Mouse (Mus musculus): ENCODE measurements around the gene Ltc4s. TPM values are rescaled to one million over a fixed set of nuclear protein-coding genes. Genes with fewer than 3 reads are reported as not detected.

The Ltc4s gene
- 2.9 and 3.7 TPM in 2 replicates for polyA plus RNA-seq (2015; fragmentation: Nextera tagmentation; extraction: Ambion mirVana)

- peak within 1 kb of the TSS; percentile 61 for H3K4me3 ChIP-seq (replicated peaks)
- H3K4me2 ChIP-seq, result peak within 1 kb of the TSS; percentile 96
- H3K27ac ChIP-seq (replicated peaks), result no peak within 1 kb of the TSS
- 50% methylated on average over 10 of the region's 10 CpGs for WGBS
- H3K9ac ChIP-seq (replicated peaks), result no peak within 1 kb of the TSS
- H3K36me3 ChIP-seq, result peaks cover 17% of the 10 kb centered on the region
- peaks cover 20% of the 10 kb centered on the region for H3K4me1 ChIP-seq
- H3K27me3 ChIP-seq (replicated peaks), result peaks cover 28% of the 10 kb centered on the region; the same call in 1 of the 2 replicates
- ATAC-seq (ENCODE audit: low FRiP score), result no peak
- no peaks in the 10 kb centered on the region for H3K9me3 ChIP-seq (replicated peaks)
Observed at GRCm38 (mm10) chr11:50238324-50238723, at the start of gene Ltc4s. Gene Ltc4s, minus strand, starts transcription at chr11:50238616.

- Histone ChIP-seq H3K27ac (replicated peaks) (no peak overlapping the region), H3K4me2 (no peak overlapping the region), H3K9me3 (replicated peaks) (no peaks in the 10 kb centered on the region), H3K9ac (replicated peaks) (no peak overlapping the region), H3K36me3 (peaks cover 13% of the 10 kb centered on the region), H3K4me3 (replicated peaks) (no peak overlapping the region), H3K27me3 (replicated peaks) (no peaks in the 10 kb centered on the region), H3K4me1 (peaks cover 31% of the 10 kb centered on the region)
- 92% methylated on average over 1 of the region's 1 CpGs for WGBS
- no peak for ATAC-seq (ENCODE audit: low FRiP score)
Observed at GRCm38 (mm10) chr11:50286428-50286827, 48.0 kb upstream of the Ltc4s start.

- Histone ChIP-seq H3K4me2 (no peak overlapping the region), H3K27ac (replicated peaks) (no peak overlapping the region), H3K36me3 (peaks cover 13% of the 10 kb centered on the region), H3K9ac (replicated peaks) (no peak overlapping the region), H3K4me1 (peaks cover 28% of the 10 kb centered on the region), H3K4me3 (replicated peaks) (no peak overlapping the region), H3K27me3 (replicated peaks) (no peaks in the 10 kb centered on the region), H3K9me3 (replicated peaks) (no peaks in the 10 kb centered on the region)
- 92% methylated on average over 7 of the region's 7 CpGs for WGBS
- ATAC-seq (ENCODE audit: low FRiP score), result no peak
Observed at GRCm38 (mm10) chr11:50285696-50286095, 47.3 kb upstream of the Ltc4s start.

GRCm38 (mm10) chr11:50285263-50285662 is 46.8 kb upstream of the Ltc4s start:
- 94% methylated on average over 5 of the region's 5 CpGs for WGBS
- H3K27ac ChIP-seq (replicated peaks), result no peak overlapping the region
- no peak overlapping the region for H3K4me2 ChIP-seq
- no peaks in the 10 kb centered on the region for H3K27me3 ChIP-seq (replicated peaks)
- peaks cover 24% of the 10 kb centered on the region for H3K4me1 ChIP-seq
- H3K9me3 ChIP-seq (replicated peaks), result no peaks in the 10 kb centered on the region
- peaks cover 13% of the 10 kb centered on the region for H3K36me3 ChIP-seq
- ATAC-seq (ENCODE audit: low FRiP score), result no peak
- no peak overlapping the region for H3K9ac ChIP-seq (replicated peaks)
- no peak overlapping the region for H3K4me3 ChIP-seq (replicated peaks)

GRCm38 (mm10) chr11:50280053-50280452 is 41.6 kb upstream of the Ltc4s start:
- no peaks in the 10 kb centered on the region for H3K36me3 ChIP-seq
- H3K4me1 ChIP-seq, result no peaks in the 10 kb centered on the region; the same call in 1 of the 2 replicates
- no peaks in the 10 kb centered on the region for H3K9me3 ChIP-seq (replicated peaks)
- WGBS, result 82% methylated on average over 1 of the region's 1 CpGs
- H3K9ac ChIP-seq (replicated peaks), result no peak overlapping the region
- H3K27me3 ChIP-seq (replicated peaks), result no peaks in the 10 kb centered on the region
- ATAC-seq (ENCODE audit: low FRiP score), result no peak
- H3K27ac ChIP-seq (replicated peaks), result no peak overlapping the region
- H3K4me2 ChIP-seq, result no peak overlapping the region
- no peak overlapping the region for H3K4me3 ChIP-seq (replicated peaks)

GRCm38 (mm10) chr11:50279005-50279404 is 40.6 kb upstream of the Ltc4s start:
- 92% methylated on average over 4 of the region's 4 CpGs for WGBS
- Histone ChIP-seq H3K4me2 (no peak overlapping the region), H3K9ac (replicated peaks) (no peak overlapping the region), H3K27ac (replicated peaks) (no peak overlapping the region), H3K4me3 (replicated peaks) (no peak overlapping the region), H3K27me3 (replicated peaks) (no peaks in the 10 kb centered on the region), H3K36me3 (no peaks in the 10 kb centered on the region), H3K9me3 (replicated peaks) (no peaks in the 10 kb centered on the region), H3K4me1 (no peaks in the 10 kb centered on the region; the same call in 1 of the 2 replicates)
- ATAC-seq (ENCODE audit: low FRiP score), result no peak

GRCm38 (mm10) chr11:50277706-50278105 is 39.3 kb upstream of the Ltc4s start:
- Histone ChIP-seq H3K27me3 (replicated peaks) (no peaks in the 10 kb centered on the region), H3K36me3 (no peaks in the 10 kb centered on the region), H3K4me2 (no peak overlapping the region), H3K4me1 (peaks cover 3% of the 10 kb centered on the region; the same call in 1 of the 2 replicates), H3K27ac (replicated peaks) (no peak overlapping the region), H3K9ac (replicated peaks) (no peak overlapping the region), H3K9me3 (replicated peaks) (no peaks in the 10 kb centered on the region), H3K4me3 (replicated peaks) (no peak overlapping the region)
- WGBS, result 86% methylated on average over 6 of the region's 6 CpGs
- no peak for ATAC-seq (ENCODE audit: low FRiP score)

- Histone ChIP-seq H3K9ac (replicated peaks) (no peak overlapping the region), H3K9me3 (replicated peaks) (no peaks in the 10 kb centered on the region), H3K4me3 (replicated peaks) (no peak overlapping the region), H3K4me1 (peaks cover 4% of the 10 kb centered on the region; the same call in 1 of the 2 replicates), H3K27me3 (replicated peaks) (no peaks in the 10 kb centered on the region), H3K36me3 (no peaks in the 10 kb centered on the region), H3K27ac (replicated peaks) (no peak overlapping the region), H3K4me2 (no peak overlapping the region)
- ATAC-seq (ENCODE audit: low FRiP score), result no peak
Observed at GRCm38 (mm10) chr11:50277025-50277424, 38.6 kb upstream of the Ltc4s start.

- no peak for ATAC-seq (ENCODE audit: low FRiP score)
- 90% methylated on average over 5 of the region's 5 CpGs for WGBS
- peaks cover 4% of the 10 kb centered on the region; the same call in 1 of the 2 replicates for H3K4me1 ChIP-seq
Observed at GRCm38 (mm10) chr11:50275568-50276151, 37.2 kb upstream of the Ltc4s start.

GRCm38 (mm10) chr11:50275077-50275476 is 36.7 kb upstream of the Ltc4s start:
- ATAC-seq (ENCODE audit: low FRiP score), result no peak
- Histone ChIP-seq H3K9ac (replicated peaks) (no peak overlapping the region), H3K27me3 (replicated peaks) (no peaks in the 10 kb centered on the region), H3K4me2 (no peak overlapping the region), H3K27ac (replicated peaks) (no peak overlapping the region), H3K4me3 (replicated peaks) (no peak overlapping the region), H3K36me3 (no peaks in the 10 kb centered on the region), H3K9me3 (replicated peaks) (no peaks in the 10 kb centered on the region), H3K4me1 (peaks cover 4% of the 10 kb centered on the region; the same call in 1 of the 2 replicates)
- WGBS, result 85% methylated on average over 2 of the region's 2 CpGs

More at GRCm38 (mm10) chr11:50275568-50276151, 37.2 kb upstream of the Ltc4s start:
- Histone ChIP-seq H3K4me2 (no peak overlapping the region), H3K4me3 (replicated peaks) (no peak overlapping the region), H3K27ac (replicated peaks) (no peak overlapping the region), H3K27me3 (replicated peaks) (no peaks in the 10 kb centered on the region), H3K9ac (replicated peaks) (no peak overlapping the region), H3K36me3 (no peaks in the 10 kb centered on the region), H3K9me3 (replicated peaks) (no peaks in the 10 kb centered on the region)

GRCm38 (mm10) chr11:50272819-50273218 is 34.4 kb upstream of the Ltc4s start:
- 85% methylated on average over 2 of the region's 2 CpGs for WGBS
- ATAC-seq (ENCODE audit: low FRiP score), result no peak

GRCm38 (mm10) chr11:50269885-50270284 is 31.5 kb upstream of the Ltc4s start:
- ATAC-seq (ENCODE audit: low FRiP score), result no peak
- Histone ChIP-seq H3K9ac (replicated peaks) (no peak overlapping the region), H3K4me2 (no peak overlapping the region), H3K27me3 (replicated peaks) (no peaks in the 10 kb centered on the region), H3K27ac (replicated peaks) (no peak overlapping the region), H3K9me3 (replicated peaks) (no peaks in the 10 kb centered on the region), H3K36me3 (peaks cover 18% of the 10 kb centered on the region), H3K4me3 (replicated peaks) (no peak overlapping the region), H3K4me1 (0 out of 2 replicates have a peak, but pooled peaks cover 4% of the 10 kb centered on the region)
- WGBS, result 100% methylated on average over 1 of the region's 1 CpGs

More at GRCm38 (mm10) chr11:50272819-50273218, 34.4 kb upstream of the Ltc4s start:
- H3K4me3 ChIP-seq (replicated peaks), result no peak overlapping the region
- no peaks in the 10 kb centered on the region for H3K36me3 ChIP-seq
- peaks cover 4% of the 10 kb centered on the region; the same call in 1 of the 2 replicates for H3K4me1 ChIP-seq
- no peak overlapping the region for H3K4me2 ChIP-seq
- no peaks in the 10 kb centered on the region for H3K27me3 ChIP-seq (replicated peaks)
- H3K9me3 ChIP-seq (replicated peaks), result no peaks in the 10 kb centered on the region
- H3K9ac ChIP-seq (replicated peaks), result no peak overlapping the region
- no peak overlapping the region for H3K27ac ChIP-seq (replicated peaks)
